In the genomic region with DNA sequence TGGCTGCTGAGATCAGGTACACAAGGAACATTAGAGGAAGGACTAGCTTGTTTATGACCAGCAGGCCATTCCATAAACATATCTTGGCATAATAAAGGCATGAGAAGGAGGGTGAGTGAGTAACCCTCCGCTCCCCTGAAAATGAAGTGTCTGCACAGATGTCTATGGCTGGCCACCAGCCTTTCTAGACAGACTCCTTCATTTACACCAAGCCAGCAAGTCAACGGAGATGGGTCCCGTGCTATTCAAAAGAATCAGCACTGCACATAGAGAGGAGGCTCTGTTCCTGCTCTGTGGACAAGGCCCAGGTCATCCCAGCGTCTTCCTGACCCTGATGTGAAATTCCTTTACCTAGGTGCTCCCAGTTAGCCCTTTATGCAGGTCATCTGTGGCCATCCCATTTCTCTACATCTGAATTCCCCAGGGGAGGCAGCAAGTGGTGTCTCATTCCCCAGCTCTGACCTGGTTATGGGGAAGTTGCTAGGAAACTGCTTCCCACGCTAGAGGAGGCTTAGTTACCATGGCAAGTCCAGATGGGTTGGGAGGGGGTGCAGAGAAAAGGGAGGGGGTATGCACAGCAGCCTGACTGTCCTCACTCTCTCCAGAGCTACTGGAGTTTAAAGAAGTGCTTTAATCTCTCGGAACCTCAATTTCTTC, we compare ENCODE assay signal across 15 mouse cellular contexts. TPM values are rescaled to one million over a fixed set of nuclear protein-coding genes. Genes with fewer than 3 reads are reported as not detected.
A peak's percentile ranks its signal among the peaks of the same experiment; 100 is the strongest.
DNase-seq lines count a peak whose midpoint lies in the region; ATAC-seq and TF ChIP-seq lines count a peak whose summit lies in the region.
"Had no signal": no experiment of that assay in that cellular context is flagged by ENCODE, and none has a peak within 500 bp of the region (broad histone marks: within the 10 kb centered on the region; RNA-seq: fewer than 3 reads in every experiment).

No protein-coding gene starts in this region.

- H3K4me1 ChIP-seq in olfactory bulb, adult 2 months (ENCODE audit: control insufficient read depth, insufficient read depth, low read length) = peaks cover 25% of the 10 kb centered on the region
- H3K4me1 ChIP-seq: embryonic facial prominence, embryonic 12.5 days; limb, embryonic 12.5 days had no signal

- no peak for DNase-seq in frontal cortex, postnatal 25 days (ENCODE audit: low spot score in 2 of 2)
- DNase-seq in brain, embryonic 14.5 days (ENCODE audit: low read depth) = peak; percentile 75
- peak; percentile 53 to 70 for DNase-seq in frontal cortex, postnatal 36 days (ENCODE audit: low spot score in 2 of 2)
- no peak for DNase-seq in kidney, postnatal 25 days
- no peak for DNase-seq in urinary bladder, adult 18-20 months (ENCODE audit: low spot score in 2 of 2)
- DNase-seq: cerebellum, adult 2 months; kidney, postnatal 14 days; liver, postnatal 0 days had no signal

- ATAC-seq in frontal cortex, adult (ENCODE audit: low TSS enrichment) = peak; percentile 90
- ATAC-seq: forebrain, embryonic 13.5 days; intestine, embryonic 16.5 days; liver, postnatal 0 days had no signal

- no peak overlapping the region for H3K4me3 ChIP-seq in olfactory bulb, adult 2 months (ENCODE audit: insufficient read depth, low read depth, low read length)
- H3K4me3 ChIP-seq: embryonic facial prominence, embryonic 12.5 days; forebrain, embryonic 13.5 days; limb, embryonic 12.5 days; myocyte had no signal

- TF ChIP-seq CTCF in brain, embryonic 14.5 days (IDR thresholded peaks at IDR 0.05; ENCODE audit: borderline replicate concordance, extremely low read depth, insufficient read depth, insufficient read length) = no peak
- no peak for TF ChIP-seq CTCF in olfactory bulb, adult 2 months (IDR thresholded peaks at IDR 0.05; ENCODE audit: insufficient read depth, low read depth, low read length)

- no peak for TF ChIP-seq POLR2A in brain, embryonic 14.5 days (IDR thresholded peaks at IDR 0.05; ENCODE audit: borderline replicate concordance, extremely low read depth, insufficient read depth, insufficient read length, poor library complexity, severe bottlenecking)
- no peak for TF ChIP-seq POLR2A in olfactory bulb, adult 2 months (IDR thresholded peaks at IDR 0.05; ENCODE audit: insufficient read depth, low read depth, low read length)

- WGBS in olfactory bulb, adult 2 months = 37% methylated on average over 6 of the region's 6 CpGs

- peak overlapping the region; percentile 94 for H3K27ac ChIP-seq in olfactory bulb, adult 2 months (ENCODE audit: insufficient read depth, low read depth, low read length)
- H3K27ac ChIP-seq: embryonic facial prominence, embryonic 12.5 days; forebrain, embryonic 13.5 days; limb, embryonic 12.5 days had no signal

RNA-seq across cellular contexts. Expression of a gene that starts 12.7 kb away (rescaled TPM):
- polyA plus RNA-seq in brain, embryonic 14.5 days (2012; rRNA removed) = 0.33 and 0.36 TPM in 2 replicates
- not detected in 2 replicates for polyA plus RNA-seq in olfactory bulb, adult 2 months (2012; ENCODE audit: insufficient read depth, insufficient read length, low replicate concordance, missing spikeins)
- polyA plus RNA-seq: forebrain, embryonic 13.5 days; myocyte had no signal

RNA-seq across cellular contexts. Expression of a gene that starts 52.2 kb away (rescaled TPM):
- 14.7 and 46.2 TPM in 2 replicates for polyA plus RNA-seq in brain, embryonic 14.5 days (2012; rRNA removed)
- 47.5 and 1,135 TPM in 2 replicates for polyA plus RNA-seq in olfactory bulb, adult 2 months (2012; ENCODE audit: insufficient read depth, insufficient read length, low replicate concordance, missing spikeins)

Comparison
In these comparisons a context has a peak if more than half of its experiments do, and no peak if none do; other contexts are left out.
1. DNase-seq: peak in brain, embryonic 14.5 days (single experiment) and frontal cortex, postnatal 36 days (2 of 2); none in frontal cortex, postnatal 25 days (0 of 2), kidney, postnatal 25 days (0 of 2) and urinary bladder, adult 18-20 months (0 of 2).